Mouse (Mus musculus) lung, adult 2 months (tissue): ENCODE data around the gene Ints13.

ENCODE experiments used
- CTCF ChIP-seq: fragments of 200-500 bp; IDR thresholded peaks from 2 replicates; pipeline ENCODE4 v1.5.1; 2011; ENCODE audit warnings: mild to moderate bottlenecking, low read length, control low read depth; ENCODE audit not compliant: insufficient read depth
- POLR2A ChIP-seq: fragments of 200-500 bp; IDR thresholded peaks from 2 replicates; pipeline ENCODE4 v1.6.1; 2011; ENCODE audit warnings: low read depth, mild to moderate bottlenecking, control low read depth, low read length, borderline replicate concordance; ENCODE audit errors: extremely low read depth

GRCm38 (mm10) chr6:146500206-146500605 is 77.4 kb downstream of the Ints13 start:
- TF ChIP-seq CTCF (no peak), POLR2A (no peak)
